Mouse (Mus musculus) embryonic fibroblast, embryonic 13.5 days (primary cell): ENCODE data around the gene Ddias.

Experiments used
- CTCF ChIP-seq: IDR thresholded peaks from 2 replicates; pipeline ENCODE4 v1.5.1; 2011; ENCODE audit warnings: mild to moderate bottlenecking, control low read depth, low read length, moderate library complexity, borderline replicate concordance; ENCODE audit not compliant: insufficient read depth
- POLR2A ChIP-seq: IDR thresholded peaks from 2 replicates; pipeline ENCODE4 v1.6.1; 2011; ENCODE audit warnings: low read depth, mild to moderate bottlenecking, control low read depth, low read length, moderate library complexity

- TF ChIP-seq POLR2A (no peak), CTCF (peak; percentile 77)
These were observed 29.5 kb upstream of the Ddias start for GRCm38 (mm10) chr7:92903360-92904038.
